Mouse (Mus musculus) right cerebral cortex, postnatal 25 days (tissue): ENCODE measurements at regions not wholly inside any gene's neighbourhood (a gene's known extent, or its start where the extent isn't known, plus 50 kb on each side); places are given as distances from the start of the nearest gene placed in this dataset.
A peak's percentile ranks its signal among the peaks of the same experiment; 100 is the strongest.

Experiments
- DNase-seq: peaks from one replicate; pipeline ENCODE4 v3.0.0; 2022

DNA sequence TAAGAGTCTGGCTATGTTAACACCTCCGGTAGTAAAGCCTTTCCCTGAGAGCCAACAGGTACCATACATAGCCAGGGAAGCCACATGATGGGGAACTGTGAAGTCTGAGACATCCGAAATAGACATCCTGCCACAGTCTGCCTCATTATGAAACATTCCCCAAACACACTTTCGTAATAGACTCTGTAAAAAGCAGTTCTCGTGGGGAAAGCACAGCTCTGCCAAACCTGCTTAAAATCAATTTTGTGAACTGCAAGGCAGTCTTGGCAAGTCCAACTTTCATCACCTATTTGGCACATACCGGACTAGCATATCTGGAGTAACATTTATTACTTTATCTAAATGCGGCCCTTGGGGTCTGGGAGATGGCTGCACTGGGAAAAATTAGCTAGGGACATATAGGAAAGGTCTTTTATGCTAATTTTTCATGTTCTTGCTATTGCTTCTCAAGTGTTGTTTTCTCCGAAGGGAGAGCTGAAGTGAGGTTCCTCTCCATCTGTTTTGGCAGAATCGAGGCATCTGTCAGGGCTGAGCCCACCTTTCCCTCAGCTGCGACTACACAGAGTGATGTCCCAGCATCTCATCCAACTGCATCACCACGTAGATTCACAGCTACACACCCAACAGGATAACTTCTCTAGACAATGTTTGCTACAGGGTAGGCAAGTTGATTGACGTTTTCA is 86.8 kb upstream of the Phactr1 start:
- peak; percentile 46 for DNase-seq

DNA sequence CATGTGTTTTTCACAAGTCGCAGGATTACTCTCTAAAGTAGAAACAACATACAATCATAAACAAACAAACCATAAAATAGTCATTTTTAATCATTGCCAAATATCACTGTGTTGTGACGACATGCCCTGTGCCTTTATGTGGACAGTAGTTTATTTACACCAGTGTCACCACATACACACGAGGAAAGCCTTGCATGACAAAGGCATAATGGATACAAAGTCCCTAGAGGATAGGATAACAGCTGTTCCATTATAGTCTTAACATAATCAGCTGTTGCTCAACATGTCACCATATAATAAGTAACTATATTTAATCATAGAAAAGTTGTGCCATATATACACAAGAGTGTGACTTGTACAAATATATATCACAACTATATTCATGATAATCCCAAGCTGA is 85.2 kb upstream of the Phactr1 start:
- no peak for DNase-seq

DNA sequence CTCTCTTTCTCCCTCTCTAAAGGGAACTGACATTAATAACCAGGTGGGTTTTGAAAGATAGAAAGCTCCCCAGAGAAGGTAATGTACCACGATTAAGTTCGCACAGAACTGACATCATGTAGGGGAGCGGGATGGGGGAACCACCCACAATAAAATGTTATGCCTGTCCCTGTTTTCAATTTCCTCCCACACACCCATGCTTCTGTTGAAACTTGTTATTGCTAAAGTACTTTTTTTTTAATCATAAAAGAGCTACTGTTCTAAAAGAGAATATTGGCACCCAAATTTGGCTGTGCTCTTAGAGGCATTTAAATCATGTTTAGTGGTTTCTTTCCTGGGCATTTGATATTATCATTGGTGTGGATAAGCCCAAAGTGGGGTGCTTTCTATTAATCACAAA is 82.6 kb upstream of the Phactr1 start:
- no peak for DNase-seq

DNA sequence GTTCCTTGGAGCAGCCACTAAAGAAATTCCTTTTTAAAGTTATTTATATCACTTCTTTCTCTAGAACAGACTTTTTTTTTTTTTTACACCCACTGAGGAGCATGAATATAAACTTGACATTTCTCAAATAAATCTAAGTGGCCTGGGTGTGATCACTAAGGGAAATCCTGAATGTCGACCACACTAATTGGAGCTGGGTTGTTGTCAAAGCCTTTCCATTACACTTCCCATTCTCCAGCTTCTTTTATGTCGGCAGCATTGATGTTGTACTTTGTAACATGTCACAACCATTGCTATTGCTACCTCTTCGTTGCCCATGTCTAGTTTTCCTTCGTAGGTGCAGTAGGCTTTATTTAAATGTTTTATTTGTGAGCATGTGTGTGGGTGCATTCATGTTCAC is 77.1 kb upstream of the Phactr1 start:
- DNase-seq: peak; percentile 23

GRCm38 (mm10) chr13:42607735-42608134 is 72.7 kb upstream of the Phactr1 start:
- no peak for DNase-seq

DNA sequence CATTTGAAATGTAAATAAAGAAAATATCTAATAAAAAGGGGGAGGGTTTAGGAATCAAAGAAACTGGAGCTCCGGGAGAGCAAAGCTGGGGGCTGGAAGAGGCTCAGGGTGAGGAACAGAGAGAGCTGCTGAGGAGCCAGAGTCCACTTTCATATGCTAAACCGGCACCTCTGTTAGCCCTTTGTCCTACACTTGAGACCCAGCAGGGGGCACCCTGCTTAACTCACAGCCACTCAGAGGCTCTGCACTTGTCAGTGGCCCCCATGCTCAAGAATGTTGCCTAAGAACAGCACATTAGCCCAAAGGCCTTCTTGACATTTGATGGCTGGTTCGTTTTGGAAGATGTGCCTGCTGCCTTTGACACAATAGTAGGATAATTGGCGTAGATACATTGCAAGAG is 71.5 kb upstream of the Phactr1 start:
- DNase-seq: no peak

DNA sequence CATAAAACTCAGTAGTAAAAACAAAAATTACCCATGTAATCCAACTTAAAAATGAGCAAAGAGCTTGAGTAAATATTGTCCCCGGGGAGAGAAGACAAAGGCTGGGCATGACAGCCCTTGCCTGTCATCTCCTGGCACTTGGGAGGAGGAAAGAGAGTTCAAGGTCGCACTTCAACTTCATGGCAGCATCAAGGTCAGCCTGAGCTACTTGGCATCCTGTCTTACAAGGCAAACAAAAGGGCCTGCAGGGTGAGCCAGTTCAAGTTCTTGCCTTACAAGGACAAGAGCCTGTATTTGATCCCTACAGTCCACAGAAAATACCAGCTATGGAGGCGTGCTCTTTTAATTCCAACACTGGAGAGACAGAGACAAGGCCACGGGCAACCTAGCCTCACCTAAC is 67.1 kb upstream of the Phactr1 start:
- DNase-seq: no peak

- no peak for DNase-seq
These were observed 64.6 kb upstream of the Phactr1 start for GRCm38 (mm10) chr13:42615826-42616225.

DNA sequence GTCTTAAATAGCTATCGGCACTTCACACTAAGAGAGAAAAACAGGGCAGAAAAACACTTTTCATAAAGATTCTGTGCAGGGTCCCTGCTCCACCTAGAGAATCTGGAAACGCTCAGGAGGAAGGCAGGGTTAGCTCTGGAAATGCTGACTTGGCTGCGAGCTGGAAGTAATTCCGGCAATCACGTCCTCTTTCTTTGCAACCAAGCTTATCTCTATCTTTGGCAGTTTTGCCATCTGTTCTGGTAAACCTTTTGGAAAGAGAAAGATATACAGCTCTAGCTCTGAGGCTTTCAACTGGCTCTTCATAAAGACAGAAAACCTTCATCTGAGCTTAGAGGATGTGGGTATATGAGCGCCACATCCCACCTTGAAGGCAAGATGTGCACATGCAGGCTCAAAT is 63.2 kb upstream of the Phactr1 start:
- DNase-seq: peak; percentile 41

DNA sequence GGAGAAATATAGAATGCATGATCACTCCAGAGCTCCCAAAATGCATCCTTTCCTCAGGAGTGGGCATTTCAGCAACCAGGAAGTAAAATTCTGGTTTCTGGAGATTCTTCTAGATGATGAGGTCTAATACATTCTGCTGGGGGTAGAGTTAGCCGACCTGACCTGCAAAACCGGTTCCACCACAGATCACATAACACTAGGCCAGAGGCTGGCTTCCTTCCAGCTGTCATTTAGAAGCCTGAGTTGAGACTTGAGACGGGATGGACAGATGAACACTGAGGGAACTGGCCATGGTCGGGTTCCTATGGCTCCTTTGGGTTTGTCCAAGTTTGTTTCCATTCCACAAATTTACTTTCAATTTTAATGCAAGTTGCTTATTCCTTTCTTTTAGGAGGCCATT is 62.6 kb upstream of the Phactr1 start:
- DNase-seq: no peak

- no peak for DNase-seq
These were observed 60.7 kb upstream of the Phactr1 start for GRCm38 (mm10) chr13:42619555-42620280.

DNA sequence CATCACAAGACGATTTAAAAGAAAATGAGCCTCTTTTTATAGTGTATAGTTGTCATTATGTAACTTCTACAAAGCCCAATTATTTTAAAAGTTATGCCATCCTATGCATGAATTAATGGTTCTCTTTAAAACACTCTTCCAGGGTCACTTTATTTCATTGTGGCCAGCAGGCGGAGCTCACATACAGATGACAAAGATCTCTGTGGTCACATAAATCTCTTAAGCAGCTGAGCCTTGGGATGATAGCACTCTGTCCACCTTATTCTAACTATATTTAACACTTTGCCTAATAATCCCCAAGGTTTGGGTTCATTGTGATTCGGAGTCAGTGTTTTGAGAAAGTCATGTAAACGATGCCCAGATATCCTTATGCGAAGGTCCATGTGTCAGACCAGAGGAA is 56.9 kb upstream of the Phactr1 start:
- peak; percentile 45 for DNase-seq
